Mouse (Mus musculus) forebrain, postnatal 0 days (tissue): ENCODE results near the gene C3. TPM values are rescaled to one million over a fixed set of nuclear protein-coding genes. Genes with fewer than 3 reads are reported as not detected.

Source experiments
- ATAC-seq: fragments of 200-750 bp; cut with Nextera tagmentation; 2 replicates; pipeline ENCODE4 v1.8.0; 2017; ENCODE audit warnings: mild to moderate bottlenecking, moderate library complexity
- DNase-seq: peaks from one replicate; pipeline ENCODE4 v3.0.0-alpha.2; 2015
- H3K27ac ChIP-seq: fragments of 300-500 bp; sonication (generic); 2 replicates; pipeline ENCODE4 v1.5.1; 2014; ENCODE audit warnings: low read depth, mild to moderate bottlenecking, antibody characterized with exemption, low read length, moderate library complexity, mixed read lengths
- H3K27me3 ChIP-seq: fragments of 300-500 bp; sonication (generic); 2 replicates; pipeline ENCODE4 v1.6.1; 2014; ENCODE audit warnings: mild to moderate bottlenecking, low read length, mixed read lengths; ENCODE audit not compliant: insufficient read depth
- H3K36me3 ChIP-seq: fragments of 300-500 bp; sonication (generic); 2 replicates; pipeline ENCODE4 v1.6.1; 2014; ENCODE audit warnings: mild to moderate bottlenecking, moderate library complexity; ENCODE audit not compliant: insufficient read depth
- H3K4me1 ChIP-seq: fragments of 300-500 bp; sonication (generic); 2 replicates; pipeline ENCODE4 v1.6.1; 2014; ENCODE audit warnings: antibody characterized with exemption; ENCODE audit not compliant: insufficient read depth
- H3K4me2 ChIP-seq: fragments of 300-500 bp; sonication (generic); 2 replicates; pipeline ENCODE4 v1.6.1; 2014; ENCODE audit warnings: low read depth, mild to moderate bottlenecking, moderate library complexity
- H3K4me3 ChIP-seq: fragments of 300-500 bp; sonication (generic); 2 replicates; pipeline ENCODE4 v1.5.1; 2014; ENCODE audit warnings: low read depth, low read length, mixed read lengths
- H3K9ac ChIP-seq: fragments of 300-500 bp; sonication (generic); 2 replicates; pipeline ENCODE4 v1.6.1; 2014; ENCODE audit warnings: mild to moderate bottlenecking
- H3K9me3 ChIP-seq: fragments of 300-500 bp; sonication (generic); 2 replicates; pipeline ENCODE4 v1.6.1; 2016; ENCODE audit warnings: low read length
- CTCF ChIP-seq: sonication (generic); IDR thresholded peaks from 2 replicates; pipeline ENCODE4 v1.5.1; 2016; ENCODE audit warnings: antibody characterized with exemption, control low read depth, low read depth
- WGBS: fragments of 180-500 bp; shearing (Covaris S2); extraction: QIAGEN DNeasy Blood & Tissue Kit; methylation state at CpG from one replicate; pipeline ENCODE4 v1.1.7; 2014; 5-methylcytosine and 5-hydroxymethylcytosine counted together
- polyA plus RNA-seq: library from polyadenylated mRNA; unstranded; fragments of >200 nt; fragmentation: Nextera tagmentation; extraction: Ambion mirVana; gene quantifications from 2 replicates; pipeline ENCODE4 v1.2.1, GENCODE M21; 2015
- total RNA-seq: library from RNA; depleted of rRNA; stranded (reverse); fragments of >200 nt; gene quantifications from 2 replicates; pipeline ENCODE4 v1.2.3, GENCODE M21; 2014

The C3 gene
- total and polyA plus RNA-seq, 2 experiments from 2014 or later, result 1.2 to 1.3 TPM

- no peak for DNase-seq
Measured at GRCm38 (mm10) chr17:57219884-57220207, 8.1 kb downstream of the C3 start.

GRCm38 (mm10) chr17:57219167-57219883 is 8.6 kb downstream of the C3 start:
- no peak overlapping the region for H3K27ac ChIP-seq
- H3K4me2 ChIP-seq, result no peak overlapping the region
- peak; percentile 82 for TF ChIP-seq CTCF
- no peak overlapping the region for H3K9ac ChIP-seq
- DNase-seq (peak; percentile 61), ATAC-seq (peak; percentile 65)
- no peaks in the 10 kb centered on the region for H3K4me1 ChIP-seq
- no peaks in the 10 kb centered on the region for H3K27me3 ChIP-seq
- H3K4me3 ChIP-seq, result no peak overlapping the region
- H3K36me3 ChIP-seq, result no peaks in the 10 kb centered on the region
- H3K9me3 ChIP-seq, result no peaks in the 10 kb centered on the region
- WGBS, result 20% methylated on average over 11 of the region's 11 CpGs

More at GRCm38 (mm10) chr17:57219884-57220207, 8.1 kb downstream of the C3 start:
- no peaks in the 10 kb centered on the region for H3K27me3 ChIP-seq
- H3K36me3 ChIP-seq, result no peaks in the 10 kb centered on the region
- ATAC-seq, result no peak
- H3K4me3 ChIP-seq, result no peak overlapping the region
- WGBS, result 14% methylated on average over 3 of the region's 3 CpGs
- no peak overlapping the region for H3K27ac ChIP-seq
- H3K4me1 ChIP-seq, result no peaks in the 10 kb centered on the region
- H3K9me3 ChIP-seq, result no peaks in the 10 kb centered on the region
- no peak overlapping the region for H3K9ac ChIP-seq
- no peak overlapping the region for H3K4me2 ChIP-seq
- TF ChIP-seq CTCF, result peak; percentile 43; the same call in 1 of the 2 replicates

- Histone ChIP-seq H3K4me2 (no peak overlapping the region), H3K4me1 (no peaks in the 10 kb centered on the region), H3K9ac (no peak overlapping the region), H3K27me3 (no peaks in the 10 kb centered on the region), H3K4me3 (no peak overlapping the region), H3K27ac (no peak overlapping the region), H3K9me3 (no peaks in the 10 kb centered on the region), H3K36me3 (no peaks in the 10 kb centered on the region)
- WGBS, result 79% methylated on average over 12 of the region's 12 CpGs
- TF ChIP-seq CTCF, result no peak
- DNase-seq (no peak), ATAC-seq (no peak)
Measured at GRCm38 (mm10) chr17:57218335-57218900, 9.5 kb downstream of the C3 start.

- no peak overlapping the region for H3K4me3 ChIP-seq
Measured at GRCm38 (mm10) chr17:57214676-57215387, 13.1 kb downstream of the C3 start.

GRCm38 (mm10) chr17:57211501-57211900 is 16.4 kb downstream of the C3 start:
- no peak overlapping the region for H3K9ac ChIP-seq
- TF ChIP-seq CTCF, result no peak
- H3K4me1 ChIP-seq, result no peaks in the 10 kb centered on the region
- DNase-seq, result no peak
- no peaks in the 10 kb centered on the region for H3K27me3 ChIP-seq
- no peak overlapping the region for H3K4me2 ChIP-seq
- 68% methylated on average over 9 of the region's 9 CpGs for WGBS
- no peaks in the 10 kb centered on the region for H3K9me3 ChIP-seq
- ATAC-seq, result no peak
- H3K36me3 ChIP-seq, result no peaks in the 10 kb centered on the region
- H3K4me3 ChIP-seq, result no peak overlapping the region
- H3K27ac ChIP-seq, result no peak overlapping the region

More at GRCm38 (mm10) chr17:57214676-57215387, 13.1 kb downstream of the C3 start:
- DNase-seq (peak; percentile 57), ATAC-seq (peak; percentile 82)
- no peak for TF ChIP-seq CTCF
- Histone ChIP-seq H3K27ac (no peak overlapping the region), H3K27me3 (no peaks in the 10 kb centered on the region), H3K4me2 (peak overlapping the region; percentile 10; the same call in 1 of the 2 replicates), H3K36me3 (no peaks in the 10 kb centered on the region), H3K9me3 (no peaks in the 10 kb centered on the region), H3K9ac (no peak overlapping the region), H3K4me1 (no peaks in the 10 kb centered on the region)
- 49% methylated on average over 13 of the region's 13 CpGs for WGBS

- no peak for TF ChIP-seq CTCF
- Histone ChIP-seq H3K9me3 (no peaks in the 10 kb centered on the region), H3K36me3 (no peaks in the 10 kb centered on the region), H3K9ac (no peak overlapping the region), H3K27me3 (no peaks in the 10 kb centered on the region), H3K4me1 (no peaks in the 10 kb centered on the region), H3K4me3 (no peak overlapping the region), H3K27ac (no peak overlapping the region), H3K4me2 (no peak overlapping the region)
- ATAC-seq (no peak), DNase-seq (no peak)
- WGBS, result 89% methylated on average over 4 of the region's 4 CpGs
Measured at GRCm38 (mm10) chr17:57209330-57209729, 18.6 kb downstream of the C3 start.

GRCm38 (mm10) chr17:57207938-57208337 is 20.0 kb downstream of the C3 start:
- DNase-seq (no peak), ATAC-seq (no peak)
- TF ChIP-seq CTCF, result no peak
- Histone ChIP-seq H3K4me3 (no peak overlapping the region), H3K4me1 (no peaks in the 10 kb centered on the region), H3K36me3 (no peaks in the 10 kb centered on the region), H3K4me2 (no peak overlapping the region), H3K9ac (no peak overlapping the region), H3K27ac (no peak overlapping the region), H3K9me3 (no peaks in the 10 kb centered on the region), H3K27me3 (no peaks in the 10 kb centered on the region)
- 73% methylated on average over 3 of the region's 3 CpGs for WGBS
